Mouse (Mus musculus) forebrain, embryonic 10.5 days (tissue): ENCODE data around the gene Abcc1. TPM values are rescaled to one million over a fixed set of nuclear protein-coding genes. Genes with fewer than 3 reads are reported as not detected.

Experiments used
- DNase-seq: peaks from one replicate; pipeline ENCODE4 v3.0.0-alpha.2; 2017; ENCODE audit warnings: low spot score; ENCODE audit errors: extremely low spot score
- H3K27ac ChIP-seq: fragments of 300-500 bp; sonication (generic); 2 replicates; pipeline ENCODE4 v1.5.1; 2016; ENCODE audit warnings: mild to moderate bottlenecking
- H3K27me3 ChIP-seq: fragments of 300-500 bp; sonication (generic); 2 replicates; pipeline ENCODE4 v1.6.1; 2016; ENCODE audit warnings: mild to moderate bottlenecking; ENCODE audit not compliant: poor library complexity, severe bottlenecking
- H3K36me3 ChIP-seq: fragments of 300-500 bp; sonication (generic); replicated peaks from 2 replicates; pipeline ENCODE4 v1.6.1; 2016; ENCODE audit warnings: mild to moderate bottlenecking, moderate library complexity
- H3K4me1 ChIP-seq: fragments of 300-500 bp; sonication (generic); 2 replicates; pipeline ENCODE4 v1.6.1; 2016
- H3K4me3 ChIP-seq: fragments of 300-500 bp; sonication (generic); 2 replicates; pipeline ENCODE4 v1.5.1; 2016; ENCODE audit warnings: mild to moderate bottlenecking, moderate library complexity
- H3K9me3 ChIP-seq: fragments of 300-500 bp; sonication (generic); 2 replicates; pipeline ENCODE4 v1.6.1; 2016; ENCODE audit warnings: mild to moderate bottlenecking, moderate library complexity
- WGBS: fragments of 180-500 bp; shearing (Covaris S2); methylation state at CpG from one replicate; pipeline ENCODE4 v1.1.7; 2016; 5-methylcytosine and 5-hydroxymethylcytosine counted together
- polyA plus RNA-seq: library from polyadenylated mRNA; unstranded; fragments of >200 nt; fragmentation: Nextera tagmentation; extraction: Ambion mirVana; gene quantifications from 2 replicates; pipeline ENCODE4 v1.2.1, GENCODE M21; 2016

The Abcc1 gene
- polyA plus RNA-seq, 1 experiment from 2014 or later: 9.8 TPM

GRCm38 (mm10) chr16:14381061-14381665, 19.8 kb downstream of the Abcc1 start:
- Histone ChIP-seq H3K36me3 (0 out of 2 replicates have a peak, but pooled peaks cover 2% of the 10 kb centered on the region), H3K27ac (no peak overlapping the region), H3K4me1 (no peaks in the 10 kb centered on the region), H3K9me3 (no peaks in the 10 kb centered on the region), H3K4me3 (no peak overlapping the region), H3K27me3 (no peaks in the 10 kb centered on the region)
- no peak for DNase-seq

- Histone ChIP-seq H3K27ac (no peak overlapping the region), H3K27me3 (no peaks in the 10 kb centered on the region), H3K36me3 (peaks cover 35% of the 10 kb centered on the region), H3K4me3 (no peak overlapping the region), H3K9me3 (no peaks in the 10 kb centered on the region), H3K4me1 (no peaks in the 10 kb centered on the region)
- 90% methylated on average over 4 of the region's 4 CpGs for WGBS
- no peak for DNase-seq
Measured at GRCm38 (mm10) chr16:14399303-14399702, 37.9 kb downstream of the Abcc1 start.

GRCm38 (mm10) chr16:14403507-14403906, 42.1 kb downstream of the Abcc1 start:
- no peaks in the 10 kb centered on the region for H3K4me1 ChIP-seq
- no peak for DNase-seq
- H3K27me3 ChIP-seq: no peaks in the 10 kb centered on the region
- WGBS: 94% methylated on average over 2 of the region's 2 CpGs
- H3K36me3 ChIP-seq: peaks cover 57% of the 10 kb centered on the region
- H3K27ac ChIP-seq: no peak overlapping the region
- H3K9me3 ChIP-seq: no peaks in the 10 kb centered on the region
- no peak overlapping the region for H3K4me3 ChIP-seq

GRCm38 (mm10) chr16:14405636-14406035, 44.3 kb downstream of the Abcc1 start:
- peaks cover 65% of the 10 kb centered on the region for H3K36me3 ChIP-seq
- 96% methylated on average over 6 of the region's 6 CpGs for WGBS

GRCm38 (mm10) chr16:14409124-14409523, 47.8 kb downstream of the Abcc1 start:
- no peak for DNase-seq
- WGBS: 96% methylated on average over 2 of the region's 2 CpGs
- no peaks in the 10 kb centered on the region for H3K9me3 ChIP-seq
- H3K4me3 ChIP-seq: no peak overlapping the region
- H3K27me3 ChIP-seq: no peaks in the 10 kb centered on the region
- no peak overlapping the region for H3K27ac ChIP-seq
- no peaks in the 10 kb centered on the region for H3K4me1 ChIP-seq
- H3K36me3 ChIP-seq: peaks cover 87% of the 10 kb centered on the region

More at GRCm38 (mm10) chr16:14405636-14406035, 44.3 kb downstream of the Abcc1 start:
- H3K9me3 ChIP-seq: no peaks in the 10 kb centered on the region
- H3K27ac ChIP-seq: no peak overlapping the region
- H3K4me3 ChIP-seq: no peak overlapping the region
- H3K4me1 ChIP-seq: no peaks in the 10 kb centered on the region
- DNase-seq: no peak
- no peaks in the 10 kb centered on the region for H3K27me3 ChIP-seq

- no peak overlapping the region for H3K27ac ChIP-seq
- peaks cover 86% of the 10 kb centered on the region for H3K36me3 ChIP-seq
- no peak overlapping the region for H3K4me3 ChIP-seq
- H3K27me3 ChIP-seq: no peaks in the 10 kb centered on the region
- WGBS: 94% methylated on average over 3 of the region's 3 CpGs
- no peaks in the 10 kb centered on the region for H3K4me1 ChIP-seq
- DNase-seq: no peak
- no peaks in the 10 kb centered on the region for H3K9me3 ChIP-seq
Measured at GRCm38 (mm10) chr16:14409776-14410175, 48.4 kb downstream of the Abcc1 start.

- Histone ChIP-seq H3K9me3 (no peaks in the 10 kb centered on the region), H3K27me3 (no peaks in the 10 kb centered on the region), H3K4me1 (no peaks in the 10 kb centered on the region), H3K27ac (no peak overlapping the region), H3K4me3 (no peak overlapping the region), H3K36me3 (peaks cover 81% of the 10 kb centered on the region)
- 95% methylated on average over 7 of the region's 7 CpGs for WGBS
- DNase-seq: no peak
Measured at GRCm38 (mm10) chr16:14410611-14411010, 49.3 kb downstream of the Abcc1 start.

GRCm38 (mm10) chr16:14411156-14411555, 49.8 kb downstream of the Abcc1 start:
- H3K27ac ChIP-seq: no peak overlapping the region
- no peaks in the 10 kb centered on the region for H3K27me3 ChIP-seq
- no peaks in the 10 kb centered on the region for H3K9me3 ChIP-seq
- WGBS: 93% methylated on average over 7 of the region's 7 CpGs
- H3K36me3 ChIP-seq: peaks cover 76% of the 10 kb centered on the region
- no peak for DNase-seq
- H3K4me1 ChIP-seq: no peaks in the 10 kb centered on the region
- no peak overlapping the region for H3K4me3 ChIP-seq

- peaks cover 69% of the 10 kb centered on the region for H3K36me3 ChIP-seq
- WGBS: 94% methylated on average over 5 of the region's 5 CpGs
- no peaks in the 10 kb centered on the region for H3K9me3 ChIP-seq
- no peaks in the 10 kb centered on the region for H3K4me1 ChIP-seq
- no peaks in the 10 kb centered on the region for H3K27me3 ChIP-seq
- H3K4me3 ChIP-seq: no peak overlapping the region
- no peak for DNase-seq
- no peak overlapping the region for H3K27ac ChIP-seq
Measured at GRCm38 (mm10) chr16:14412551-14412950, 51.2 kb downstream of the Abcc1 start.

GRCm38 (mm10) chr16:14415206-14415605, 53.8 kb downstream of the Abcc1 start:
- WGBS: 83% methylated on average over 9 of the region's 9 CpGs

GRCm38 (mm10) chr16:14416957-14417618, 55.7 kb downstream of the Abcc1 start:
- no peak for DNase-seq
- 88% methylated on average over 5 of the region's 5 CpGs for WGBS
- H3K4me1 ChIP-seq: no peaks in the 10 kb centered on the region
- H3K9me3 ChIP-seq: no peaks in the 10 kb centered on the region
- no peak overlapping the region for H3K4me3 ChIP-seq
- H3K27ac ChIP-seq: no peak overlapping the region
- H3K36me3 ChIP-seq: peaks cover 52% of the 10 kb centered on the region
- no peaks in the 10 kb centered on the region for H3K27me3 ChIP-seq

More at GRCm38 (mm10) chr16:14415206-14415605, 53.8 kb downstream of the Abcc1 start:
- Histone ChIP-seq H3K27me3 (no peaks in the 10 kb centered on the region), H3K27ac (no peak overlapping the region), H3K4me1 (no peaks in the 10 kb centered on the region), H3K9me3 (no peaks in the 10 kb centered on the region), H3K36me3 (peaks cover 64% of the 10 kb centered on the region), H3K4me3 (no peak overlapping the region)
- no peak for DNase-seq

- no peak for DNase-seq
- no peaks in the 10 kb centered on the region for H3K27me3 ChIP-seq
Measured at GRCm38 (mm10) chr16:14420496-14421132, 59.3 kb downstream of the Abcc1 start.

GRCm38 (mm10) chr16:14422081-14422480, 60.7 kb downstream of the Abcc1 start:
- DNase-seq: no peak
- no peaks in the 10 kb centered on the region for H3K27me3 ChIP-seq
- no peak overlapping the region for H3K4me3 ChIP-seq
- H3K27ac ChIP-seq: no peak overlapping the region
- peaks cover 42% of the 10 kb centered on the region for H3K36me3 ChIP-seq
- H3K9me3 ChIP-seq: no peaks in the 10 kb centered on the region
- WGBS: 93% methylated on average over 3 of the region's 3 CpGs
- H3K4me1 ChIP-seq: no peaks in the 10 kb centered on the region

More at GRCm38 (mm10) chr16:14420496-14421132, 59.3 kb downstream of the Abcc1 start:
- H3K4me3 ChIP-seq: no peak overlapping the region
- 92% methylated on average over 5 of the region's 5 CpGs for WGBS
- H3K36me3 ChIP-seq: peaks cover 42% of the 10 kb centered on the region
- no peaks in the 10 kb centered on the region for H3K4me1 ChIP-seq
- H3K27ac ChIP-seq: no peak overlapping the region
- no peaks in the 10 kb centered on the region for H3K9me3 ChIP-seq
